Mouse (Mus musculus) c-Kit-positive CD71-negative TER-119-negative erythroid progenitor cells, embryonic 14.5 days (primary cell): Measurements from ENCODE around the gene Zkscan16.
A peak's percentile ranks its signal among the peaks of the same experiment; 100 is the strongest.

ENCODE experiments used
- DNase-seq: peaks from one replicate; pipeline ENCODE4 v3.0.0-alpha.2; 2013; ENCODE audit warnings: low read depth

Gene Zkscan16

DNA sequence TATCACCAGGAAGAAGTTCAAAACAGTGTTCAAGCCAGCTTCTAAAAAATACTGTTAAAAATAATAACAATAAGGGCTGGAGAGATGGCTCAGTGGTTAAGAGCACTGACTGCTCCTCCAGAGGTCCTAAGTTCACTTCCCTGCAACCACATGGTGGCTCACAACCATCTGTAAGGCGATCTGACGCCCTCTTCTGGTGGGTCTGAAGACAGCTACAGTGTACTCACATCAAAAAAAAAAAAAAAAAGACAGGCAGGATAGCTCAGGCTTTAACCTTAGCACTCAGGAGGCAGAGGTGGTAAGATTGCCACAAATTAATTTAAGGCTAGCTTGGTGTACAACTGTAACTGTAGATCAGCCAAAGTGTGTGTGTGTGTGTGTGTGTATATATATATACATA, 57.2 kb downstream of the Zkscan16 start:
- no peak for DNase-seq

GRCm38 (mm10) chr4:59002948-59003805, 59.7 kb downstream of the Zkscan16 start, which contains the start of gene Gm20503:
Gene Gm20503, plus strand, starts transcription at chr4:59003210.
- peak; percentile 82 for DNase-seq

DNA sequence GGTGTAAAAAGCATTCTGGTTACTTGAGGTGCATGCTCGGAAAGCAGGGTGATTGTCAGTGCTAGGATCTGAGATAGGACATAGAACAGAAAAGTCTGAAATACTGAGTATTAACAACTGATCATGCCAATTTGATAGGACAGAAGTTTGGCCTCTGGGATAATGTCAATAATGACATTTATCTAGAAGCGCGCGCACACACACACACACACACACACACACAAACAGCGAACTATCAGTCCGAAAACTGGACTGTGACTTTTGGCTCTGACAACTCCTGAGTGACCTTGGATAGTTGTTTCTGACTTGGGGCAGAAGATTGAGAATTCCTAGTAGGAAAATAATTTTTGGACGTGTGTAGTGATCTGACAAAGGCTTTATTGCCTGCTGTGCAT, 60.4 kb downstream of the Zkscan16 start:
- DNase-seq: no peak

DNA sequence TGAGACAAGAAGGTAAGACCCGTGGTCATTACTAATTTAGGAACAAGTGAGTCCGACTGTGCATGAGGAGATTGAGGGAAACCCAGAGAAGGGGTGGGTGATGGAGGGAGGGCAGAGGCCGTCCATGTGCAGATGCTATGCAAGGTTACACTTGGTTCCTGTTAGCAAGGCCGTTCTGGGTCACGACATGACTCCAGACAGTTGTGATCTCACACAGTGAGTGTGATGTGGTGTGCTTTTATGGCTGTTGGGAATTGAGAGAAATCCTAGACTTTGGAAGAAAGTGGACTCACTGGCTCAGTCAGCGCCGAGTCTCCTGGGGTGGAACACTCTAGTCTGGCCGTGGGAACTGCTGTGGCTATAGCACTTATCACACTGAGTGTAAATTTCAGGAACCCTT, 62.8 kb downstream of the Zkscan16 start:
- DNase-seq: no peak

DNA sequence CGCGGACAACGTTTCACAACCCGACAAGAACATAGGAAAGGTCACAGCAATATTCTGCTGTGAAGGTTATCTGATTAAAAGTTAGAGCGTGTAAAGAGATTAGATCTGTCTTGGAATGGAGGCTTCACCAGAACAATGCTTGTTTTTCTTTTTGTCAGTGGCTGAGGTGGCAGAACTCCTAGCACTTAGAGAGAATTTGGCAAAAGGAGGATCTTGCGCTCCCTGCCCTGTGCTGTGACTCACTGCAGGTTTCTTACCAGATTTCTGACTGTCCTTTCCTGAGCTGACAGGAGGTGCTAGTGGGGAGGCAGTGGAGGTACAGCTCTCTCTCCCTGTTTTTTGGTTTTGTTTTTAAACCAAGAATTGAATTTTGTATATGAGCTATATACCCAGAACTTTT, 63.6 kb downstream of the Zkscan16 start:
- no peak for DNase-seq
